Mouse (Mus musculus): ENCODE measurements around the gene Vwc2l.

The Vwc2l gene

DNA sequence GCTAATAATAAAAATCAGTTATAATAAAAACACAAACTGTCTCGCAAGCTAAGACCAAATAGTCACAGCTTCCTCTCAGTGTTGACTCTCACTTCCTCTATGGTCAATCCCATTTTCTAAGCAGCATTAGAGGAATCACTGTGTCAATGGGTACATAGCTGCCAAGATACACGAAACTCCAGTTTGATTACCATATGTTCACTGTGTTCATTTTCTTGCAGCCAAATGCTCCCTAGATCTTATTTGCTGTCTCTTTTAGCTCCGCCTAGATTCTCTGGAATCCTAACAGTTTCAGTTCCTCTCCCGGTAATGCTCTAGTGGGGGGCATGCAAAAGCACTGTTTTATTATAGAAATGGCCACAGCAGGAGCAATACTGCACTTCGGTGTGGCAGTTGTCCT is 130.4 kb downstream of the Vwc2l start:
- no peaks in the 10 kb centered on the region for H3K27me3 ChIP-seq (ENCODE audit: control insufficient read depth, insufficient read depth, low read length, poor library complexity, severe bottlenecking)
- no peaks in the 10 kb centered on the region for H3K36me3 ChIP-seq (ENCODE audit: control insufficient read depth, insufficient read depth, low read length, poor library complexity, severe bottlenecking)
- DNase-seq (ENCODE audit: low read depth, low spot score), result peak; percentile 17

- no peak for DNase-seq (ENCODE audit: low read depth, low spot score)
- no peaks in the 10 kb centered on the region for H3K36me3 ChIP-seq (ENCODE audit: control insufficient read depth, insufficient read depth, low read length, poor library complexity, severe bottlenecking)
- no peaks in the 10 kb centered on the region for H3K27me3 ChIP-seq (ENCODE audit: control insufficient read depth, insufficient read depth, low read length, poor library complexity, severe bottlenecking)
Observed at GRCm38 (mm10) chr1:70861672-70862071, 136.2 kb downstream of the Vwc2l start.

- no peak for DNase-seq (ENCODE audit: low read depth, low spot score)
- no peaks in the 10 kb centered on the region for H3K36me3 ChIP-seq (ENCODE audit: control insufficient read depth, insufficient read depth, low read length, poor library complexity, severe bottlenecking)
- H3K27me3 ChIP-seq (ENCODE audit: control insufficient read depth, insufficient read depth, low read length, poor library complexity, severe bottlenecking), result no peaks in the 10 kb centered on the region
Observed at GRCm38 (mm10) chr1:70866137-70866536, 140.6 kb downstream of the Vwc2l start.

DNA sequence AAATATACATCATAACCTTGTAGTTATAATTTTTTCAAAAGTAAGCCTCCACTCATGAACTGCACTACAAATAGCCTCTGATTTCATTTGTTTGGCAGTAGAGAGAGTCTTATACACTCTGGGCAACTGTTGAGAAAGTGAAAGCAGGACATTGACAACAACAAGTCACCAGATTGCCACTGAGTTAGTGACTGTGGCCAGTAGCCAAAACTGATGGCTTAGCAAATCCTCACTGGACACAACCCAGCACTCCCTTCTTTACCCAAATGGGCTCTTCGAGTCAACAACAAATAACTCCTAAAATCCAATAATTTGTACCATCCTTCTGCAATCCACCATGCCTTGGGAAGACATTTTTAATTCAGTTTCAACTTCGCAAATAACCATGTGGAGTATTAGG is 155.0 kb downstream of the Vwc2l start:
- no peak for DNase-seq (ENCODE audit: low read depth, low spot score)
- H3K36me3 ChIP-seq (ENCODE audit: control insufficient read depth, insufficient read depth, low read length, poor library complexity, severe bottlenecking), result no peaks in the 10 kb centered on the region
- H3K27me3 ChIP-seq (ENCODE audit: control insufficient read depth, insufficient read depth, low read length, poor library complexity, severe bottlenecking), result no peaks in the 10 kb centered on the region

DNA sequence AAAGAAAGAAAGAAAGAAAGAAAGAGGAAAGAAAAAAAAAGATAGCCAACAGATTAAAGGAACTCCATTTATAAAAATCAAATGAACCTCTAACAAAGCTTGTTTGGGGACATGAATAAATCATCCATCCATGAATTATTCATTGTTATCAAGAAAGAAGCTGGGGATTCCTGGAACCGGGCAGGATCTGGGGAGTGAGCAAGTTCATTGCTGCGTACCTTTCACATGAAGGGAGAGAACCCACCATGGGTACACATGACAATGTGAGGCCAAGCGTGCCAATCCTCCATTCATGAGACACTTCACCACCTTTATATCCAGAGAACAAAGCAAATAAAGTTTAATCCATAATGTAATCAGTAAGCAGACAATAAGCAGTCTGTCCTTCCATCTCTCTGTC is 155.8 kb downstream of the Vwc2l start:
- Histone ChIP-seq H3K27me3 (ENCODE audit: control insufficient read depth, insufficient read depth, low read length, poor library complexity, severe bottlenecking) (no peaks in the 10 kb centered on the region), H3K36me3 (ENCODE audit: control insufficient read depth, insufficient read depth, low read length, poor library complexity, severe bottlenecking) (no peaks in the 10 kb centered on the region)
- no peak for DNase-seq (ENCODE audit: low read depth, low spot score)

DNA sequence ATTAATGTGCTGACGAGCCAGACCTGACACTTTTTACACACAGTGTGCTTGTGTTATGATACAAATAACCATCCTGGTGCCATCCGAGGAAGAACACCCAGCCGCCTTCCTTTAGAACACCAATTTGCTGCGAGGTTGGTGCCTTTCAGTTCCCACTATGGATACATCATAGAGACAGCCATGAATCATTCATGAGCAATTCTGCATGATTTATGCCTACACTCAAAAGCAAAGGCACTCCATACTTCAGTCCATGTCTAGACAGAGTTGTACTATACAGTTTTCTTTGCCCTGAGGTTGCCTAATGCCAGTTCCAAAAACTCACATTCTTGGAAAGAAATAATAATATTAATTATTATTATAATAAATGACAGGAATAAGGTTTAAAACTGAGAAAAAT is 158.6 kb downstream of the Vwc2l start:
- Histone ChIP-seq H3K36me3 (ENCODE audit: control insufficient read depth, insufficient read depth, low read length, poor library complexity, severe bottlenecking) (no peaks in the 10 kb centered on the region), H3K27me3 (ENCODE audit: control insufficient read depth, insufficient read depth, low read length, poor library complexity, severe bottlenecking) (no peaks in the 10 kb centered on the region)
- no peak for DNase-seq (ENCODE audit: low read depth, low spot score)

DNA sequence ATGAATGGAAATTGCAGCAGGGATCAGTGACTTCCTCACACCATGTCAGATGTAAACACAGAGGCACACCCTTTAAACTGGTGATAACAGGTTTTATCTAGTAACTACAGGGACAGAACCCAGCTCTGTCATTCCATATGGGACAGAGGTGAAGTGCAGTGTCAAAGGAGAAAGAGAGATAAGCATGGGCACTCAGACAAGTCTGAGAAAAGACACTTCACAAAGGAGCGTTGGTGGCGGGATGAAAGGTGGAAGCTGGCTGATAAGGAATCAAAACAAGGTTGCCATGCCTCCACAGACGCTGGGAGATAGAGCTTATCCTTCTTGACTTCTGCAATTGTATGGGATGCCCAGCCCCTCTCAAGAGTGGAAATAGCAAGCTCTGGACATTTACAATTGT is 176.8 kb downstream of the Vwc2l start:
- no peaks in the 10 kb centered on the region for H3K36me3 ChIP-seq (ENCODE audit: control insufficient read depth, insufficient read depth, low read length, poor library complexity, severe bottlenecking)
- no peak for DNase-seq (ENCODE audit: low read depth, low spot score)
- no peaks in the 10 kb centered on the region for H3K27me3 ChIP-seq (ENCODE audit: control insufficient read depth, insufficient read depth, low read length, poor library complexity, severe bottlenecking)

DNA sequence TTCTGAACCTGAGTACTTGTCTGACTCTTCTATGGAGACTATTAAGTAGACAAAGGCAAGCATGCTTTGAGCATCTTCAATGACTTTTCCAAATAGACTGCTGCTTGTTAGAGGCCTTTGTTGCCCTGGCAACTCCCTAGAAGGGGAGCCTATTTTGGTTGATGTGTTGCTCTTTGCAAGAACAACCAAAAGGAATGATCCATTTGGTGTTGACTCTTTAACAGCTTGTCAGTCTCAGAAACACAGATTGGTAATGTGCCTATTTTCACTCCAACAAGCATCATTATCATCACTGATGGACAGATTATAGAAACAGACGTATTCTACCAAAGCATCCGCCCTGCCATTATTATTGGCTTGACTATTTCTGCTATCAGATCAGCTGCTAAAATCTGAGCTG is 181.9 kb downstream of the Vwc2l start:
- H3K36me3 ChIP-seq (ENCODE audit: control insufficient read depth, insufficient read depth, low read length, poor library complexity, severe bottlenecking), result no peaks in the 10 kb centered on the region
- DNase-seq (ENCODE audit: low read depth, low spot score), result no peak
- H3K27me3 ChIP-seq (ENCODE audit: control insufficient read depth, insufficient read depth, low read length, poor library complexity, severe bottlenecking), result no peaks in the 10 kb centered on the region

GRCm38 (mm10) chr1:70911235-70911634 is 185.7 kb downstream of the Vwc2l start:
- DNase-seq (ENCODE audit: low read depth, low spot score), result no peak
- Histone ChIP-seq H3K36me3 (ENCODE audit: control insufficient read depth, insufficient read depth, low read length, poor library complexity, severe bottlenecking) (no peaks in the 10 kb centered on the region), H3K27me3 (ENCODE audit: control insufficient read depth, insufficient read depth, low read length, poor library complexity, severe bottlenecking) (no peaks in the 10 kb centered on the region)

DNA sequence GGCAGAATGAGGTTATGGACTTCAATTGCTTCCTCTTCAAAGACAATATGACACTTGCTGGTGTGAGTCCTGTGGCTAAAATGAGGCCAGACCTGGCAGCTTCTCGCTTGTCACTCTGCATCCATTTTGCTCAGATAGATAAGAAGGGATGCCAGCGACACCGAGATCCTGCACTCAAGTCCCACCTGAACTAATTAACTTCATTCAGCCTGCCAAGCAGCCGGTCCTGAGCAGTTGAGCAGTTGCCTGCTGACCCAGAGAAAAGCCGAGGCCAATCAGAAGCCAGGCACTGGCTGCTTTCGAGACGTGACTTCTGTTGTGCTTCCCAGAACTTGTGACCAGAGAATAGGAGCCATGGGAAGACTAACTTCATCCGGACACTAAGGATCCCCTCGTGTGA is 187.6 kb downstream of the Vwc2l start:
- Histone ChIP-seq H3K36me3 (ENCODE audit: control insufficient read depth, insufficient read depth, low read length, poor library complexity, severe bottlenecking) (no peaks in the 10 kb centered on the region), H3K27me3 (ENCODE audit: control insufficient read depth, insufficient read depth, low read length, poor library complexity, severe bottlenecking) (no peaks in the 10 kb centered on the region)
- no peak for DNase-seq (ENCODE audit: low read depth, low spot score)

- no peak for DNase-seq (ENCODE audit: low read depth, low spot score)
- Histone ChIP-seq H3K27me3 (ENCODE audit: control insufficient read depth, insufficient read depth, low read length, poor library complexity, severe bottlenecking) (no peaks in the 10 kb centered on the region), H3K36me3 (ENCODE audit: control insufficient read depth, insufficient read depth, low read length, poor library complexity, severe bottlenecking) (no peaks in the 10 kb centered on the region)
Observed at GRCm38 (mm10) chr1:70918173-70919036, 192.9 kb downstream of the Vwc2l start.

- DNase-seq (ENCODE audit: low read depth, low spot score), result no peak
- H3K36me3 ChIP-seq (ENCODE audit: control insufficient read depth, insufficient read depth, low read length, poor library complexity, severe bottlenecking), result no peaks in the 10 kb centered on the region
- H3K27me3 ChIP-seq (ENCODE audit: control insufficient read depth, insufficient read depth, low read length, poor library complexity, severe bottlenecking), result no peaks in the 10 kb centered on the region
Observed at GRCm38 (mm10) chr1:70933016-70933415, 207.5 kb downstream of the Vwc2l start.
